Comparison of ENCODE assay signal across 8 mouse cellular contexts in genomic region chr19:56105452-56106091, GRCm38 (mm10).
A peak's percentile ranks its signal among the peaks of the same experiment; 100 is the strongest.
DNase-seq lines count a peak whose midpoint lies in the region; ATAC-seq and TF ChIP-seq lines count a peak whose summit lies in the region.

No protein-coding gene starts in this region.

- WGBS in lung, embryonic 14.5 days: 45% methylated on average over 23 of the region's 23 CpGs
- WGBS in embryonic facial prominence, embryonic 15.5 days: 28% methylated on average over 23 of the region's 23 CpGs
- 66% methylated on average over 23 of the region's 23 CpGs for WGBS in stomach, embryonic 14.5 days
- WGBS in liver, embryonic 12.5 days (ENCODE audit: insufficient replicate concordance): 78% methylated on average over 23 of the region's 23 CpGs

- H3K4me2 ChIP-seq in lung, embryonic 14.5 days: no peak overlapping the region
- H3K4me2 ChIP-seq in embryonic facial prominence, embryonic 15.5 days (replicated peaks): no peak overlapping the region
- no peak overlapping the region for H3K4me2 ChIP-seq in stomach, embryonic 14.5 days (replicated peaks; ENCODE audit: low read depth, low read length)
- H3K4me2 ChIP-seq in liver, embryonic 12.5 days: no peak overlapping the region

- no peak overlapping the region for H3K4me3 ChIP-seq in lung, embryonic 14.5 days (ENCODE audit: low read depth, low read length)
- H3K4me3 ChIP-seq in embryonic facial prominence, embryonic 15.5 days (replicated peaks): no peak overlapping the region
- H3K4me3 ChIP-seq in stomach, embryonic 14.5 days (ENCODE audit: low read depth, low read length): no peak overlapping the region
- no peak overlapping the region for H3K4me3 ChIP-seq in liver, embryonic 12.5 days
- H3K4me3 ChIP-seq in gastrocnemius, adult 2 months: no peak overlapping the region

- no peak for TF ChIP-seq CTCF in lung, embryonic 14.5 days (IDR thresholded peaks at IDR 0.05; ENCODE audit: low read depth)
- no peak for TF ChIP-seq CTCF in gastrocnemius, adult 2 months (IDR thresholded peaks at IDR 0.05)

- peaks cover 2% of the 10 kb centered on the region; the same call in 1 of the 2 replicates for H3K9me3 ChIP-seq in lung, embryonic 14.5 days (ENCODE audit: low read depth, low read length)
- 0 out of 2 replicates have a peak, but pooled peaks cover 3% of the 10 kb centered on the region for H3K9me3 ChIP-seq in embryonic facial prominence, embryonic 15.5 days (replicated peaks)
- H3K9me3 ChIP-seq in stomach, embryonic 14.5 days (ENCODE audit: control insufficient read depth, low read depth, low read length): no peaks in the 10 kb centered on the region
- 0 out of 2 replicates have a peak, but pooled peaks cover 2% of the 10 kb centered on the region for H3K9me3 ChIP-seq in liver, embryonic 12.5 days (replicated peaks)

- H3K4me1 ChIP-seq in lung, embryonic 14.5 days (ENCODE audit: insufficient read depth): peaks cover 8% of the 10 kb centered on the region; the same call in 1 of the 2 replicates
- peaks cover 34% of the 10 kb centered on the region for H3K4me1 ChIP-seq in embryonic facial prominence, embryonic 15.5 days
- peaks cover 14% of the 10 kb centered on the region for H3K4me1 ChIP-seq in stomach, embryonic 14.5 days (ENCODE audit: control insufficient read depth, insufficient read depth, low read length)
- no peaks in the 10 kb centered on the region for H3K4me1 ChIP-seq in liver, embryonic 12.5 days

- H3K27me3 ChIP-seq in lung, embryonic 14.5 days (ENCODE audit: insufficient read depth, low read length): no peaks in the 10 kb centered on the region
- 0 out of 2 replicates have a peak, but pooled peaks cover 5% of the 10 kb centered on the region for H3K27me3 ChIP-seq in embryonic facial prominence, embryonic 15.5 days
- no peaks in the 10 kb centered on the region for H3K27me3 ChIP-seq in stomach, embryonic 14.5 days (ENCODE audit: control insufficient read depth, insufficient read depth, low read length)
- H3K27me3 ChIP-seq in liver, embryonic 12.5 days (replicated peaks): no peaks in the 10 kb centered on the region

- H3K9ac ChIP-seq in lung, embryonic 14.5 days: no peak overlapping the region
- no peak overlapping the region for H3K9ac ChIP-seq in embryonic facial prominence, embryonic 15.5 days
- no peak overlapping the region for H3K9ac ChIP-seq in stomach, embryonic 14.5 days (replicated peaks; ENCODE audit: low read depth, low read length)
- H3K9ac ChIP-seq in liver, embryonic 12.5 days: no peak overlapping the region

- no peak overlapping the region for H3K27ac ChIP-seq in lung, embryonic 14.5 days (ENCODE audit: low read depth)
- no peak overlapping the region for H3K27ac ChIP-seq in embryonic facial prominence, embryonic 15.5 days (replicated peaks)
- no peak overlapping the region for H3K27ac ChIP-seq in stomach, embryonic 14.5 days (ENCODE audit: low read length)
- no peak overlapping the region for H3K27ac ChIP-seq in liver, embryonic 12.5 days
- H3K27ac ChIP-seq in gastrocnemius, adult 2 months: no peak overlapping the region

- intact Hi-C loops in gastrocnemius, adult 2 months (cut with DNase I): no loop called here

- H3K36me3 ChIP-seq in lung, embryonic 14.5 days (ENCODE audit: insufficient read depth): no peaks in the 10 kb centered on the region
- no peaks in the 10 kb centered on the region for H3K36me3 ChIP-seq in embryonic facial prominence, embryonic 15.5 days
- no peaks in the 10 kb centered on the region for H3K36me3 ChIP-seq in stomach, embryonic 14.5 days (ENCODE audit: control insufficient read depth, insufficient read depth, low read length)
- no peaks in the 10 kb centered on the region for H3K36me3 ChIP-seq in liver, embryonic 12.5 days

- peak; percentile 49 for DNase-seq in lung, embryonic 14.5 days
- DNase-seq in lung, postnatal 25 days (ENCODE audit: low spot score): no peak
- peak; percentile 45 to 66 for DNase-seq in kidney, postnatal 25 days
- no peak for DNase-seq in spleen, postnatal 36 days (ENCODE audit: low spot score in 2 of 2)
- DNase-seq in gastrocnemius, adult 2 months: no peak

- ATAC-seq in lung, embryonic 14.5 days (ENCODE audit: insufficient read depth): 0 out of 2 replicates have a peak, but pooled peaks have one; percentile 32
- peak; percentile 71; the same call in 1 of the 2 replicates for ATAC-seq in embryonic facial prominence, embryonic 15.5 days (ENCODE audit: insufficient number of reproducible peaks, low FRiP score, low TSS enrichment, low read depth)
- ATAC-seq in stomach, embryonic 14.5 days (ENCODE audit: insufficient number of reproducible peaks, insufficient read depth, low FRiP score, low read depth): peak; percentile 23; the same call in 1 of the 2 replicates
- no peak for ATAC-seq in liver, embryonic 12.5 days

Comparison
In these comparisons a context has a peak if more than half of its experiments do, and no peak if none do; other contexts are left out.
1. DNase-seq: peak in lung, embryonic 14.5 days (single experiment) and kidney, postnatal 25 days (2 of 2); none in lung, postnatal 25 days (single experiment), spleen, postnatal 36 days (0 of 2) and gastrocnemius, adult 2 months (single experiment).